Mouse (Mus musculus): ENCODE results near the gene Mdfic.

Gene Mdfic

GRCm38 (mm10) chr6:15792680-15793601 lies 72.5 kb downstream of the Mdfic start:
- peak; percentile 47 for DNase-seq (ENCODE audit: low read depth, low spot score)

DNA sequence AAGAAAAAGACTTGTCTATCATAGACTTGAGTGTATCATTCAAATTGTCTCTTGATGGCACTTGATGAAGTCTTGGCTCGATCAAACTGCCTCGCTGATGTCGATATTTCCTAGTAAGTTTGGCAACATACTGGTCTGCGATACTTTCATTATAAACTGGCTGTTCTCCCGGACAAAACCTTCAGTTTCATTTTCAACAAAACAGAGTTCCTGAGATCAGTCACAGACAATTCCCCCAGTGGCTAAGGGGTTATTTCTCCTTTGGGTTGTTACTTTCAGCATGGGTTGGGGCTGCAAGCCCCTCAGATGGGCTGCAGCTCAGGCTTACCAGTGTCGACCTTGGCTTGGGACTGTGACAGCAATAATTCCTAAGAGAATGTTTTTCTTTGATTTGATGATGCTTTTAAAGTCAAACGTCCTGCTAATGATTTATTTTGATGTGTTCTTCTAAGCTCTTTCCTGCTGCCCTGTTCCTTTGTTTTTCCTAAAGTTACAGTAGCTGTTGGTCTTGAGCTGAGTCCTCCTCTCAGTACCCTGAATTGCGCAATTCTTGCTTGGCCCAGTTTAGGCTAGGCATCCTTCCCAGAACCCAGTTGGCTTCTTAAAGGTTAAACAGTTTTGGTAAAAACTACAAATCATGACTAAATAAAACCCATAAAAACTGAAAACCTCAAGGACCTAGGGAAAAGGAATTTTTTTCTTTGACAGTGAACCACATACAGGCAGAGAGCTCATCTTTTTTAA lies 73.3 kb downstream of the Mdfic start:
- Histone ChIP-seq H3K36me3 (ENCODE audit: control insufficient read depth, insufficient read depth, low read length, poor library complexity, severe bottlenecking) (no peaks in the 10 kb centered on the region), H3K27me3 (ENCODE audit: control insufficient read depth, insufficient read depth, low read length, poor library complexity, severe bottlenecking) (no peaks in the 10 kb centered on the region)
- no peak for DNase-seq (ENCODE audit: low read depth, low spot score)

More at GRCm38 (mm10) chr6:15792680-15793601, 72.5 kb downstream of the Mdfic start:
- Histone ChIP-seq H3K27me3 (ENCODE audit: control insufficient read depth, insufficient read depth, low read length, poor library complexity, severe bottlenecking) (no peaks in the 10 kb centered on the region), H3K36me3 (ENCODE audit: control insufficient read depth, insufficient read depth, low read length, poor library complexity, severe bottlenecking) (no peaks in the 10 kb centered on the region)

DNA sequence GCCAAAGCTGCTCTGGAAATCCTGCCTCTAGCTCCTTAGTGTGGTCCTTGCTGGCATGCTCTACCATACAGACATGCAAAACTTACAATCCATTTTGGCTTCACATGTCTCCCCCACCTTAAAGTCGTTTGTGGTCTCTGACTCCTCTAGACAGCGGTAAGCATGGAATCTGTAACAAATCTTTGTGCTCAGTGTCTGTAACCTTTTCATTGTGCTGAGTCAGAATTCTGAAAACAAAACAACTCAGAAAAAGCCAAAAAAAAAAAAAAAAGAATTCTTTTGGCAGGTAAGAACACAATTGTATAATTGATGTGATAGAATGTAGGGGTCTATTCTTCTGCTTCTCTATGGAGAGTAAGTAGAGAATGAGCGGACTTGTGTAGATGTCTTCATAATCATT lies 74.3 kb downstream of the Mdfic start:
- DNase-seq (ENCODE audit: low read depth, low spot score): no peak
- H3K36me3 ChIP-seq (ENCODE audit: control insufficient read depth, insufficient read depth, low read length, poor library complexity, severe bottlenecking): 0 out of 2 replicates have a peak, but pooled peaks cover 3% of the 10 kb centered on the region
- H3K27me3 ChIP-seq (ENCODE audit: control insufficient read depth, insufficient read depth, low read length, poor library complexity, severe bottlenecking): no peaks in the 10 kb centered on the region

DNA sequence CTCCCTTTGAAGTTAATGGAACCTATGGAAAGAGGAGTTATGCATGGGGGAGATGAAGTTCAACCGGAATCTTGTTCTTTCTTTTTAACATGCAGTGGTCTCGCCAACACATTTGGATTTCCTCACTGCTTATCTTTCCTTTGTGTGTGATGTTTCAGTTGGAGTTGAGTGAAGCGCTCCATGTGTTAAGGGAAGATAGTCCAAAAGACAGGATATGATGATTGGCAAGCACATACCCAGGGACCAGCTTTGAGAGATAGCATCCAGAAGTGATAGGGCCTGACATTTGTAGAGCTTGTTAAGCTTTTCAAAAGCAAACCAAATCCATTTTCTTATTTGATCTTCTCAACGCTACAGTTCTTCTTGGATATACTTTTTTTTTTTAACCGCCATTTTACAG lies 86.9 kb downstream of the Mdfic start:
- no peak for DNase-seq (ENCODE audit: low read depth, low spot score)
- Histone ChIP-seq H3K36me3 (ENCODE audit: control insufficient read depth, insufficient read depth, low read length, poor library complexity, severe bottlenecking) (0 out of 2 replicates have a peak, but pooled peaks cover 3% of the 10 kb centered on the region), H3K27me3 (ENCODE audit: control insufficient read depth, insufficient read depth, low read length, poor library complexity, severe bottlenecking) (no peaks in the 10 kb centered on the region)

DNA sequence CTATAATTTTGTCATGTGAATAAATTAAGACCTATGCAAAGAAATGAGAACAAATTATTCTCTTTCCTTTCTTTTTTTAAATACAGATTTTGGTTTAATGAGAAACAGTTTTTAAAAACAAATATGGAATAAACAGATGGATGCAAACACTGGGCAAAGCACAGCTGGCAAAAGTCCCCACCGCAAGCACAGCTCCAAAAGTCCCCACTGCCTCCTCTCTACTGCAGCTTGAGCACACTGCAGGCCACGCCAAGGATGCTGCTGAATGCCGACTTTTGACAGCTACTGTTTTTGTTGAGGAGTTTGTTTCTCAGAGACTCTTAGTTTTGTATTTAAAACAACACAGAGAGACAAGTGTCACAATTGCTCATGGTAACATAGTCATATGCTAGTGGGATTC lies 104.8 kb downstream of the Mdfic start:
- DNase-seq (ENCODE audit: low read depth, low spot score): no peak
- Histone ChIP-seq H3K27me3 (ENCODE audit: control insufficient read depth, insufficient read depth, low read length, poor library complexity, severe bottlenecking) (no peaks in the 10 kb centered on the region), H3K36me3 (ENCODE audit: control insufficient read depth, insufficient read depth, low read length, poor library complexity, severe bottlenecking) (no peaks in the 10 kb centered on the region)

GRCm38 (mm10) chr6:15829812-15830211 lies 109.4 kb downstream of the Mdfic start:
- Histone ChIP-seq H3K27me3 (ENCODE audit: control insufficient read depth, insufficient read depth, low read length, poor library complexity, severe bottlenecking) (no peaks in the 10 kb centered on the region), H3K36me3 (ENCODE audit: control insufficient read depth, insufficient read depth, low read length, poor library complexity, severe bottlenecking) (no peaks in the 10 kb centered on the region)
- DNase-seq (ENCODE audit: low read depth, low spot score): no peak

- Histone ChIP-seq H3K36me3 (ENCODE audit: control insufficient read depth, insufficient read depth, low read length, poor library complexity, severe bottlenecking) (no peaks in the 10 kb centered on the region), H3K27me3 (ENCODE audit: control insufficient read depth, insufficient read depth, low read length, poor library complexity, severe bottlenecking) (no peaks in the 10 kb centered on the region)
- DNase-seq (ENCODE audit: low read depth, low spot score): no peak
Measured at GRCm38 (mm10) chr6:15830651-15831050, 110.2 kb downstream of the Mdfic start.

DNA sequence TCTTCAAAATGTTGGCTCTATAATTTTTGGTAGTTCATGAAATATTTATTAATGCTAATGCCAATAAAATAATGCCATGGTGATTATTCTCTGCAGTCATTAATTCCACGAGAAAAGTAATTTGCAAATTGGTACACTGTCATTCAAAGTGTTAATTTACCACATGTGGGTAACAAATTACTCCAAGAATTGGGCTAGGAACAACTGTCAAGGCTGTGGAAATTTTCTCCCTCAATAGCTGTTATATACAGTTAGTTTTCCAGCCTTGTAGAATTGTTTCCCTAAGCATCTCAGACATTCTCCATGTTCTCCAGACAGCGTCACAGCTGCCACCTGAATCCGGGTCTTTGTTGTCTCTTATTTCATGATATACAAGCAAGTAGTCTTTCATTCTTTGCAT lies 117.2 kb downstream of the Mdfic start:
- H3K27me3 ChIP-seq (ENCODE audit: control insufficient read depth, insufficient read depth, low read length, poor library complexity, severe bottlenecking): no peaks in the 10 kb centered on the region
- no peak for DNase-seq (ENCODE audit: low read depth, low spot score)
- no peaks in the 10 kb centered on the region for H3K36me3 ChIP-seq (ENCODE audit: control insufficient read depth, insufficient read depth, low read length, poor library complexity, severe bottlenecking)

DNA sequence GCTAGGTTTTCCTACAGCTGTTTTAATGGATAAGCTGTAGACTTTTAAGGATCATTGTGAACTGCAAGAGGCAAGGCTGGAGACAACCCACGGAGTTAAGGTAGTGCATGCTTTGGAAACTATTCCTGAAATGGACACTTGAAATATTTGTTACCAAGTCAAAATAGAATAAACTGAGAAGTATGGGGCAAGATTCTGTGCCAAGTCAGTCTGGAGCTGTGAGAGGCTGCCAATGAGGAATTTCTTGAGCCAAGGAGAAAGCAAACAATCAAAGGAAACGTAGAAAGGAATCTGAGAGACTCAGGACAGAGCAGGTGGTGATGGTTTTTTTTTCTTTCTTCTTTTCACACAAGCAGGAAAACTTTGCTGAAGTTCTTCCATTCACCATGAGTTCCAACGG lies 119.4 kb downstream of the Mdfic start:
- H3K27me3 ChIP-seq (ENCODE audit: control insufficient read depth, insufficient read depth, low read length, poor library complexity, severe bottlenecking): no peaks in the 10 kb centered on the region
- no peaks in the 10 kb centered on the region for H3K36me3 ChIP-seq (ENCODE audit: control insufficient read depth, insufficient read depth, low read length, poor library complexity, severe bottlenecking)
- no peak for DNase-seq (ENCODE audit: low read depth, low spot score)

GRCm38 (mm10) chr6:15840429-15840828 lies 120.0 kb downstream of the Mdfic start:
- no peak for DNase-seq (ENCODE audit: low read depth, low spot score)
- Histone ChIP-seq H3K36me3 (ENCODE audit: control insufficient read depth, insufficient read depth, low read length, poor library complexity, severe bottlenecking) (no peaks in the 10 kb centered on the region), H3K27me3 (ENCODE audit: control insufficient read depth, insufficient read depth, low read length, poor library complexity, severe bottlenecking) (no peaks in the 10 kb centered on the region)

DNA sequence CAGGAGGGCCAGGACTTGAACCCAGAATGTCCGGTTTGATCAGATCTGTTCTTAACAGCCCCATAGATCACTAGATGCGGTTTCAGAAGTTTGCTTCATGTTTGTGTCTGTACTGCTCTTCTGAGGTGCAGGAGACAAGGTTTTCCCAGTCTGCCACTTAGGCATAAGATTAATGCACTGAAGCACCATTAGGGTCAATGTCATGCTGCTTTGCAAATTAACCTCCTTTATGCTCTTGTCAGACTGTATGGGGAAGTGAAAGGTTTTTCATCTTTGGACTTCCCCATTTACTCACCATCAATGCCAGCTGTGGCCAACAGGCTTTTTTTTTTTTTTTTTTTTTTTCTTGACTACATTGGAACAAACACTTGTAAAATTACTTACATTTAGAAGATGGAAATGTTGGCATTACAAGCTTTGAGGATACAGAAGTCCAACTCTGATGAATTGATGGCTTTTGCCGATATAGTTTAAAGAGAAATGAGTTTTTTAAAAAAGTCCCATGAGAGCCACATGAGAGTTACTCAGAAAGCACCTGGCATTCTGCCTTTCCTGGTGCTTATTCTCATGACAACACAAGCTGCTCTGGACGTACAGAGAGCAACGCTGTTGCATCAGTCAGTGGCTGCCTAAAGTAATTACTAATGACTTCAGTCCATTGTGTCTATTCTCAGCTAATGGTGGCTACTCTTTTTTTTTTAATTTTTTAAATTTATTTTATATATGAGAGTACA lies 121.2 kb downstream of the Mdfic start:
- DNase-seq (ENCODE audit: low read depth, low spot score): peak; percentile 89
- Histone ChIP-seq H3K27me3 (ENCODE audit: control insufficient read depth, insufficient read depth, low read length, poor library complexity, severe bottlenecking) (no peaks in the 10 kb centered on the region), H3K36me3 (ENCODE audit: control insufficient read depth, insufficient read depth, low read length, poor library complexity, severe bottlenecking) (no peaks in the 10 kb centered on the region)

GRCm38 (mm10) chr6:15843295-15843694 lies 122.8 kb downstream of the Mdfic start:
- no peak for DNase-seq (ENCODE audit: low read depth, low spot score)
- H3K27me3 ChIP-seq (ENCODE audit: control insufficient read depth, insufficient read depth, low read length, poor library complexity, severe bottlenecking): no peaks in the 10 kb centered on the region
- no peaks in the 10 kb centered on the region for H3K36me3 ChIP-seq (ENCODE audit: control insufficient read depth, insufficient read depth, low read length, poor library complexity, severe bottlenecking)

- Histone ChIP-seq H3K36me3 (ENCODE audit: control insufficient read depth, insufficient read depth, low read length, poor library complexity, severe bottlenecking) (no peaks in the 10 kb centered on the region), H3K27me3 (ENCODE audit: control insufficient read depth, insufficient read depth, low read length, poor library complexity, severe bottlenecking) (no peaks in the 10 kb centered on the region)
- DNase-seq (ENCODE audit: low read depth, low spot score): peak; percentile 77
Measured at GRCm38 (mm10) chr6:15845711-15846342, 125.4 kb downstream of the Mdfic start.
